Mouse (Mus musculus) brain, embryonic 14.5 days (tissue): ENCODE results near the gene Aknad1.

Experiments used
- CTCF ChIP-seq: fragments of 200-500 bp; IDR thresholded peaks from 2 replicates; pipeline ENCODE4 v1.5.1; 2012; ENCODE audit warnings: inconsistent platforms, mild to moderate bottlenecking, moderate library complexity, borderline replicate concordance; ENCODE audit not compliant: insufficient read depth, insufficient read length; ENCODE audit errors: extremely low read depth
- POLR2A ChIP-seq: fragments of 200-500 bp; IDR thresholded peaks from 2 replicates; pipeline ENCODE4 v1.6.1; 2012; ENCODE audit warnings: mild to moderate bottlenecking, inconsistent platforms, borderline replicate concordance; ENCODE audit not compliant: poor library complexity, insufficient read depth, insufficient read length, severe bottlenecking; ENCODE audit errors: extremely low read depth

DNA sequence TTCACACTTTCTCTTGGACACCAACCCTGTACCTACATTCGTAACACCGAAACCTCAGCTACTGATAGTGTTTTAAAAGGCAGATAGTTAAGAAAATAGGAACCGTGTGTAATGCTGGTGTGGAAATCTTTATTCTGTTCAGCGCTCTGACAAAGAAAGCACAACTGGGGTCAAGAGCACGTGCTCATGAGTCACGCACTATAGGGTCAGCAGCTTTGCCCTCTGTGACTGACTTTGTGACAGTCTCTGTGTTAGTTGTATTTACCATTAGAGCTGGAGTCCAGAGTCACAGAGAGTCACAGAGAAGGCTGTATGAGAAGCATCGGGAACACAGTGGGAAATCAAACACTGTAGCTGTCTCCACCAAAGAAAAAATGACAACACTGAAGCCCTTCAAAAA is 27.5 kb downstream of the Aknad1 start:
- no peak for TF ChIP-seq POLR2A
- TF ChIP-seq CTCF = no peak
